Mouse (Mus musculus) cerebellum, adult 2 months (tissue): Measurements from ENCODE around the gene Cyb5rl.

Experiments
- CTCF ChIP-seq: fragments of 200-500 bp; IDR thresholded peaks from 2 replicates; pipeline ENCODE4 v1.5.1; 2011; ENCODE audit warnings: low read depth, mild to moderate bottlenecking, control low read depth, low read length, moderate library complexity, borderline replicate concordance; ENCODE audit not compliant: insufficient read depth
- POLR2A ChIP-seq: fragments of 200-500 bp; IDR thresholded peaks from 2 replicates; pipeline ENCODE4 v1.6.1; 2011; ENCODE audit warnings: low read length, control low read depth, borderline replicate concordance; ENCODE audit not compliant: insufficient read depth

GRCm38 (mm10) chr4:107084343-107084742 is 17.6 kb downstream of the Cyb5rl start:
- TF ChIP-seq CTCF (no peak), POLR2A (no peak)
